Mouse (Mus musculus): Measurements from ENCODE around the gene Olfr724. TPM values are rescaled to one million over a fixed set of nuclear protein-coding genes. Genes with fewer than 3 reads are reported as not detected.
"Not testable (repeated sequence)": the region's sequence is repeated elsewhere in the genome, so short reads cannot be mapped to it uniquely, and the experiment has no call there.

Olfr724 gene
- not detected for total RNA-seq (2021)
- long read RNA-seq, experiment 1 = 0 reads
- long read RNA-seq, experiment 2 = 0 reads

- DNase-seq (ENCODE audit: low spot score in 2 of 2) = not testable (repeated sequence)
Measured at GRCm38 (mm10) chr14:49963174-49963573, at the start of gene Olfr724. Olfr724 (minus strand) TSS chr14:49963274.

DNA sequence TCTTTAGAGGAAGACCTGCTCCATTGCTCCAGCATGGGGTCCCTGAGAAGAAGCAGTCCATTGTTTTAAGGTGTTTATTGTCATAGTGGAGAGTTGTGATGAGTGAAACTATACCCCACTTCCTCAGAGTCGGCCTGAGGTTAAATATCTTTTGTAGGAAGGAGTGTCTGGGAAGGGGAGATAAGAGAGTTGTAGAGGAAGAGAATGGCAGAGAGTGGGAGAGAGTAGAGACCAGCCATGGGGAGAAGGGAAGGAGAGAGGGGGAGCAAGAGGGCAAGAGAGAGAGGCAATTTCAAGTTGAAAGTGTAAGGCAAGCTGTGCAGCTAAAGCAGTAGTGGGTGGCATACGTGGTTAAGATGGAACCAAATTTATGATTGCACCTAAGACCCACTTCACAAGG is 7.2 kb downstream of the Olfr724 start:
- no peak for DNase-seq (ENCODE audit: low spot score in 2 of 2)

DNA sequence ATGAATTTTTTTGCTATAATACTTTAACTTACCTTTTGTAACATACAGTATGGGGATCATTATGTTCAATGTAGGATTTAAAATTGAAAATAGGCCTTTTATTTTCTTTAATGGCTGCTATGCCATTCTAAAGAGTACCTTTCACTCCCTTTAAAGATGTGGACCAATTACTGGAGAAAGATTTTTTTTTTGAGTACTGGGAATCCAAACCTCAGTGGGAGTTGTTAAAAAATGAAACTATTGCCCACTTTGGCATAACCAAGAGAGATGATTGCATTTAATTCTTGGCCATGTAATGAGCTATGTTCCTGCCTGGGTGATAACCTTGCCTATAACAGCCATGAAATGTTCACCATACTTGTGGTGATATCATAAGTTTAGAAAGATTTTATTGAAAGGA is 31.4 kb downstream of the Olfr724 start, which contains the start of gene Olfr723:
Gene Olfr723, minus strand, starts transcription at position 101 of the 400 bp plus-strand sequence.
- not testable (repeated sequence) for DNase-seq (ENCODE audit: low spot score in 2 of 2)

Other genes starting within 250 kb of the Olfr724 start
- 10 to 100 TPM; 33.4 to 33.9 TPM for gene Armh4, start 179.9 kb downstream of the Olfr724 start, total RNA-seq (2021)
- gene Olfr722, start 61.3 kb downstream of the Olfr724 start, total RNA-seq (2021) = not detected
- gene Olfr723, start 31.5 kb downstream of the Olfr724 start, total RNA-seq (2021) = not detected
- not detected for gene Olfr725, start 77.1 kb upstream of the Olfr724 start, total RNA-seq (2021)
- not detected for gene Olfr726, start 127.7 kb upstream of the Olfr724 start, total RNA-seq (2021)
- gene Olfr727, start 159.9 kb upstream of the Olfr724 start, total RNA-seq (2021) = not detected
- not detected for gene Olfr728, start 179.4 kb upstream of the Olfr724 start, total RNA-seq (2021)
- gene Olfr729, start 189.6 kb upstream of the Olfr724 start, total RNA-seq (2021) = not detected
- not detected for gene Olfr730, start 224.9 kb upstream of the Olfr724 start, total RNA-seq (2021)

All from layer of hippocampus, postnatal 14 days (tissue).